Mouse (Mus musculus) kidney, adult 2 months (tissue): ENCODE data around the gene Chmp3.

Experiments used
- CTCF ChIP-seq: fragments of 200-500 bp; conservative IDR thresholded peaks from 2 replicates; pipeline ENCODE4 v1.5.1; 2011; ENCODE audit warnings: low read depth, mild to moderate bottlenecking, control low read depth, low read length, moderate library complexity, mixed read lengths; ENCODE audit not compliant: insufficient read depth, insufficient read length
- POLR2A ChIP-seq: fragments of 200-500 bp; IDR thresholded peaks from one replicate; pipeline ENCODE4 v1.6.1; 2011; ENCODE audit warnings: low read depth, low read length, control low read depth

DNA sequence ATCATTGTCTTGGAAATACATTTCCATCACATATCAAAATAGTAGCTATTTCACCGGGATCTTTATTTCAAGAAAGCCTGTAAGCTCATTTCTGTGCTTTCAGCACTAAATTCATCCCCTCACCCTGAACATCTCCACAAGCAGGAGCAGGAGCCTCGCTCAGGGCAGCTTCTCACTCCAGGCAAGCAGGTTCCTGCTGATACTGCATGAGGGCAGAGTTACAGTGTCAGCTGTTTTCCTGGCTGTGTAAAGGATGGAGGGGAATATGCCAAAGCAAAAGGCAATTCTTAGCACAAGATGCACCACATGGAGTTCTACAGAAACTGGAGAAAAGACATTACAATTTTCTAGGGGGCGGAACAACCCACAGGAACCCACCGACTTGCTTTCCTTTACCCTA lies 24.1 kb upstream of the Chmp3 start:
- TF ChIP-seq CTCF = no peak
- no peak for TF ChIP-seq POLR2A
